Mouse (Mus musculus) layer of hippocampus, adult 9-11 months (tissue): ENCODE results near the gene Gls.

Experiments used
- DNase-seq: peaks from one replicate; pipeline ENCODE4 v3.0.0; 2022

Gls gene

GRCm38 (mm10) chr1:52154890-52155289 lies 78.1 kb downstream of the Gls start:
- DNase-seq, result no peak

GRCm38 (mm10) chr1:52152936-52153335 lies 80.1 kb downstream of the Gls start:
- no peak for DNase-seq

GRCm38 (mm10) chr1:52152369-52152768 lies 80.7 kb downstream of the Gls start:
- DNase-seq, result no peak

GRCm38 (mm10) chr1:52151166-52151565 lies 81.9 kb downstream of the Gls start:
- no peak for DNase-seq

- DNase-seq, result no peak
Measured at GRCm38 (mm10) chr1:52150676-52151075, 82.4 kb downstream of the Gls start.

GRCm38 (mm10) chr1:52149934-52150346 lies 83.1 kb downstream of the Gls start:
- DNase-seq, result peak; percentile 84

GRCm38 (mm10) chr1:52148696-52149095 lies 84.3 kb downstream of the Gls start:
- no peak for DNase-seq

GRCm38 (mm10) chr1:52148178-52148577 lies 84.9 kb downstream of the Gls start:
- no peak for DNase-seq

- no peak for DNase-seq
Measured at GRCm38 (mm10) chr1:52147431-52147830, 85.6 kb downstream of the Gls start.

GRCm38 (mm10) chr1:52146214-52146970 lies 86.6 kb downstream of the Gls start:
- no peak for DNase-seq

GRCm38 (mm10) chr1:52144907-52145306 lies 88.1 kb downstream of the Gls start:
- DNase-seq, result no peak

- DNase-seq, result no peak
Measured at GRCm38 (mm10) chr1:52143596-52144156, 89.4 kb downstream of the Gls start.

- DNase-seq, result no peak
Measured at GRCm38 (mm10) chr1:52143191-52143590, 89.8 kb downstream of the Gls start.

- no peak for DNase-seq
Measured at GRCm38 (mm10) chr1:52142117-52142516, 90.9 kb downstream of the Gls start.

- DNase-seq, result no peak
Measured at GRCm38 (mm10) chr1:52141482-52141881, 91.5 kb downstream of the Gls start.

- DNase-seq, result no peak
Measured at GRCm38 (mm10) chr1:52140534-52140933, 92.5 kb downstream of the Gls start.

GRCm38 (mm10) chr1:52137292-52137691 lies 95.7 kb downstream of the Gls start:
- no peak for DNase-seq

- DNase-seq, result no peak
Measured at GRCm38 (mm10) chr1:52133254-52133653, 99.8 kb downstream of the Gls start.

GRCm38 (mm10) chr1:52131787-52132377 lies 101.2 kb downstream of the Gls start:
- DNase-seq, result no peak

- DNase-seq, result no peak
Measured at GRCm38 (mm10) chr1:52129794-52130193, 103.2 kb downstream of the Gls start.

GRCm38 (mm10) chr1:52127350-52127749 lies 105.7 kb downstream of the Gls start:
- DNase-seq, result no peak

- DNase-seq, result no peak
Measured at GRCm38 (mm10) chr1:52124818-52125217, 108.2 kb downstream of the Gls start.

GRCm38 (mm10) chr1:52121052-52121451 lies 112.0 kb downstream of the Gls start:
- DNase-seq, result no peak

- no peak for DNase-seq
Measured at GRCm38 (mm10) chr1:52120191-52120590, 112.8 kb downstream of the Gls start.
